Mouse (Mus musculus) left cerebral cortex, adult 2 months (tissue): ENCODE results near the gene Uhrf1bp1. TPM values are rescaled to one million over a fixed set of nuclear protein-coding genes. Genes with fewer than 3 reads are reported as not detected.

Experiments used
- DNase-seq, 2 experiments: peaks; one replicate each; pipeline ENCODE4 v3.0.0; 2021 to 2022; ENCODE audit warnings: low spot score in 2 of 2, mixed read lengths in 1 of 2; ENCODE audit errors: extremely low spot score in 1 of 2
- H3K27ac ChIP-seq: fragments of 200-600 bp; 2 replicates; pipeline ENCODE4 v1.8.1; 2022
- H3K4me3 ChIP-seq: fragments of 200-600 bp; 2 replicates; pipeline ENCODE4 v1.8.1; 2022
- CTCF ChIP-seq: fragments of 200-600 bp; IDR thresholded peaks from 2 replicates; pipeline ENCODE4 v1.8.1; 2022; ENCODE audit warnings: antibody characterized with exemption, mild to moderate bottlenecking, moderate library complexity
- intact Hi-C: fragments of 180-260 bp; cut with DNase I; formaldehyde crosslinking; loops from one replicate; pipeline ENCODE4 v1.15.1; 2025
- total RNA-seq, 2 experiments: library from RNA; stranded (reverse); gene quantifications; 2 replicates each; pipeline ENCODE4 v1.2.3; 2021

Uhrf1bp1 gene
- total RNA-seq, 2 experiments from 2014 or later, result 20.3 to 20.8 TPM

- peak in 1 of 2 experiments; percentile 38 for DNase-seq
- no peak for TF ChIP-seq CTCF
- Histone ChIP-seq H3K27ac (peak overlapping the region; percentile 86), H3K4me3 (peak overlapping the region; percentile 96)
- intact Hi-C loops, result loop anchor here (2.0 kb wide), 1 partner anchor 50 kb away; no protein-coding TSS in a partner anchor
Observed at GRCm38 (mm10) chr17:27856798-27857648, 782 bp downstream of the Uhrf1bp1 start.

GRCm38 (mm10) chr17:27857649-27858475 lies 1.6 kb downstream of the Uhrf1bp1 start:
- no peak overlapping the region for H3K27ac ChIP-seq
- no peak for TF ChIP-seq CTCF
- DNase-seq, result no peak
- intact Hi-C loops, result loop anchor here (2.0 kb wide), 1 partner anchor 49 kb away; no protein-coding TSS in a partner anchor
- peak overlapping the region; percentile 96 for H3K4me3 ChIP-seq

DNA sequence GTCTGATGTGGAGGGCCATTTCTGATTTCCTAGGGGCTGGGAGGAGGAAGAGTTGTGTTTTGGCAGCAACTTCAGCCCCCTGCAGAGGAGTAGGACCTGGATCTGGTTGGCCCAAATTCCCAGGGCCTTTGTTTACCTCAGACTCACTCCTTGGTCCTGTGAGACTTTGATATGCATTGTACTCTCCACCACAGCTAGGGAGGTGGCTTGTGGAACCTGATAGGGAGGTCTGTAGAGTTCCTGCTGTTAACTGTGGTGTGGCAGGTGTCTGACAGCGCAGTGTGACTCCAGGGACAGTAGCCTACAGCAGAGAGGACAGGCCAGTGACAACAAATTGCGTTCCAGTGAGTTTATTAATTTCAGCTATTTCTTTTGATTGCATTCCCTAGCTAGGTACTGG lies 2.9 kb downstream of the Uhrf1bp1 start:
- intact Hi-C loops, result no loop called here
- DNase-seq, result no peak
- TF ChIP-seq CTCF, result no peak
- Histone ChIP-seq H3K4me3 (no peak overlapping the region), H3K27ac (no peak overlapping the region)

DNA sequence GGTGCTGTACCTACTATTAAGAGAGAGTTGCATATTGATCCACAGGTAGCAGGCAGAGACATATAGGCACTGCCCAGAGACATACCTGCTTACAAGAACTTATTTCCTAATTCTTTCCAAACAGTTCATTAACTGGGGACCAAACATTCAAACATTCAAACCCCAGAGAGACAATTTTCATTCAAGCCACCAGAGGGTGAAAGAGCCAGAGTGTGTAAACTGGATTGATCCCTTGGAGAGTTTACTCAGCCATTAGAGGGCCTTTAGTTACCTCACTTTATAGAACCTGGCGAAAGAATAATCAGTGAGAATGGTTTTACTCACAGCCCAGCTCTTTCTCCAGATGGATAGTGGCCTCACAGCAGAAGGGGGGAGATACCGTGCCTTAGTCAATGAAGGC lies 9.2 kb downstream of the Uhrf1bp1 start:
- H3K4me3 ChIP-seq, result no peak overlapping the region
- no peak overlapping the region for H3K27ac ChIP-seq
- TF ChIP-seq CTCF, result peak; percentile 29
- no peak for DNase-seq
- intact Hi-C loops, result no loop called here

DNA sequence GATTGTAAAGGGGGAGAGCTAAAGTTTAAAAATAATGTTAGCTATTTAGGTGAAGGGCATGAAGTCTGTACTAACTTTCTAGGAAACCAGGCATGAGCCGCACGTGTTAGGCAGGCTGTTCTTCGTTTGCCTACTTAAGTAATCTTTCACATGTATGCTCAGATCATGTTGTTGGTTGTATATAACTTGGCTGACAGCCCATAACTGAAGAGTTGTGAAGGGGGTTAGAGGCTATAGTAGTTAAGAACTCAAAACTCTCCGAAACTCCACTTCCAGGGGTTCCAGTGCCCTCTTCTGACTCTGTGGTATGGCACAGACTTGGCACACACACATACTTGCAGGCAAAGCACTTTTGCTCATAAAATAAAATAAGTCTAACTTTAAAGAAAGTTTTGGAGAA lies 10.5 kb downstream of the Uhrf1bp1 start:
- no peak overlapping the region for H3K4me3 ChIP-seq
- intact Hi-C loops, result no loop called here
- TF ChIP-seq CTCF, result no peak
- no peak overlapping the region for H3K27ac ChIP-seq
- DNase-seq, result no peak

DNA sequence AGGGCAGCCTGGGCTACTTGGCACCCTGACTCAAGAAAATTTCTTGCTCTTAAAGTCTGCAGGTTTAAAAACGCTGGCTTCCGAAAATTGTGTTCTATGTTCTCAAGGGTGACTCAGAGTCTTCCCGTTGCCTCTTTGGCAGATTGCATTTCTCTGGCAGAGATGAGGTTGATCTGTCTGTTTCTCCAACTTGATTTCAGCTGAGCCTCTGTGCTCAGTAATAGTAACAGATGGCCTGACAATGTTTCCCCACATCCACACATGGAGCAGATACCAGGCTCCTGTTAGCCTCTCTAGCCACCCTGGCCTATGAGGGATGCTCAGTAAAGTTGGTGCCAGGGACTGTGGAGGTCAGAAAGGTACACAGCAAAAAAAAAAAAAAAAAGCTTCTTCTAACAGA lies 15.6 kb downstream of the Uhrf1bp1 start:
- peak in 1 of 2 experiments; percentile 17 for DNase-seq
- no peak overlapping the region for H3K27ac ChIP-seq
- TF ChIP-seq CTCF, result no peak
- intact Hi-C loops, result no loop called here
- no peak overlapping the region for H3K4me3 ChIP-seq

- TF ChIP-seq CTCF, result no peak
- Histone ChIP-seq H3K4me3 (no peak overlapping the region), H3K27ac (no peak overlapping the region)
- DNase-seq, result no peak
- intact Hi-C loops, result no loop called here
Observed at GRCm38 (mm10) chr17:27873583-27873982, 17.3 kb downstream of the Uhrf1bp1 start.

DNA sequence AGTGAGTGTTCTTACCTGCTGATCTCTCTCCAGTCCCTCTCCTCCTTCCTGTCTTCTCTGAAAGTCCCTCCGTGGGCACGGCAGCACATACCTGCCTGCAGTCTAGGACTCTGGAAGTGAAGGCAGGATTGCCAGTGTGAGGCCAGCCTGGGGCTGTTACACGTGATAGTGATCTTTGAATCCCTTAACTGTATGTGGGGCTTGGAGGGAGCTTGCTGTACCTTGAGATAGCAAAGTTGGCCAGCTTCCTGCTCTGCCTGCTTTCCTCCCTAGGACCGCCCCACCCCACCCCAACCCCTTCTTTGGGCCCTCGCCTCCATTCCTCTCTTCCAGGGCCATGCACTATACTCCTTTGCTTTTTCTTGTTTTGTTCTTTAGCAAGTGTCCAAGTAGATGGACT lies 18.3 kb downstream of the Uhrf1bp1 start:
- no peak for DNase-seq

GRCm38 (mm10) chr17:27881518-27881917 lies 25.3 kb downstream of the Uhrf1bp1 start:
- Histone ChIP-seq H3K27ac (no peak overlapping the region), H3K4me3 (no peak overlapping the region)
- DNase-seq, result no peak
- peak; percentile 39 for TF ChIP-seq CTCF
- intact Hi-C loops, result no loop called here

More for the DNA sequence above, 18.3 kb downstream of the Uhrf1bp1 start:
- Histone ChIP-seq H3K27ac (no peak overlapping the region), H3K4me3 (no peak overlapping the region)
- intact Hi-C loops, result no loop called here
- TF ChIP-seq CTCF, result no peak

- intact Hi-C loops, result no loop called here
- no peak overlapping the region for H3K4me3 ChIP-seq
- TF ChIP-seq CTCF, result no peak
- DNase-seq, result no peak
- H3K27ac ChIP-seq, result no peak overlapping the region
Observed at GRCm38 (mm10) chr17:27883129-27883528, 26.9 kb downstream of the Uhrf1bp1 start.

DNA sequence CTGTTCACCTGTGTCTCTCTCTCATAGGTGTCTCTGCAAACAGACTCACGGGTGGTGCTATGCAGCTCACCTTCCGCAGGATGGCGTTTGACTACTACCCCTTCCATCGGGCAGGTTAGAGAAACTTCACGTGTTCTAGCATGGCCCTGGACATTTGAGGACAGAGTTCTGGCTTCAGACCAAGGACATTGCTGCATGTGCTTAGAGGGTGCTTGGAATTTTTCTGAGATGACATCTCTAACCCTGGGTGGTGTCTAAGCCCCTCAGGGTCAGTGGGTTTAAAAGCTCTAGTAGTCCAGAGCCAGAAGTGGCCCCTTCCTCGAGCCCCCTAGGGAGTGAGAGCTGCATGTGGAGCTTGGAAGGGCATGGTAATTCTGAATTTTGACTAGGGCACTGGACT lies 27.8 kb downstream of the Uhrf1bp1 start:
- Histone ChIP-seq H3K4me3 (no peak overlapping the region), H3K27ac (no peak overlapping the region)
- intact Hi-C loops, result no loop called here
- TF ChIP-seq CTCF, result no peak
- no peak for DNase-seq
